Mouse (Mus musculus) brain, embryonic 18.5 days (tissue): ENCODE results near the gene Kpna7.
A peak's percentile ranks its signal among the peaks of the same experiment; 100 is the strongest.
"Not testable (repeated sequence)": the region's sequence is repeated elsewhere in the genome, so short reads cannot be mapped to it uniquely, and the experiment has no call there.

Experiments
- DNase-seq: peaks from one replicate; pipeline ENCODE4 v3.0.0-alpha.2; 2012; ENCODE audit warnings: low read depth, low spot score

Kpna7 gene

GRCm38 (mm10) chr5:145102706-145103105 is 18.9 kb upstream of the Kpna7 start:
- DNase-seq, result no peak

GRCm38 (mm10) chr5:145101451-145101850 is 17.6 kb upstream of the Kpna7 start:
- not testable (repeated sequence) for DNase-seq

- DNase-seq, result no peak
These were observed 17.1 kb upstream of the Kpna7 start for GRCm38 (mm10) chr5:145100960-145101359.

- DNase-seq, result no peak
These were observed 14.6 kb upstream of the Kpna7 start for GRCm38 (mm10) chr5:145098340-145098821.

- no peak for DNase-seq
These were observed 12.4 kb upstream of the Kpna7 start for GRCm38 (mm10) chr5:145096195-145096594.

- no peak for DNase-seq
These were observed 6.0 kb upstream of the Kpna7 start for GRCm38 (mm10) chr5:145089878-145090277.

- DNase-seq, result no peak
These were observed 4.4 kb upstream of the Kpna7 start for GRCm38 (mm10) chr5:145088186-145088585.

GRCm38 (mm10) chr5:145084822-145085221 is 992 bp upstream of the Kpna7 start:
- DNase-seq, result no peak

- DNase-seq, result not testable (repeated sequence)
These were observed 629 bp downstream of the Kpna7 start for GRCm38 (mm10) chr5:145083201-145083600.

- no peak for DNase-seq
These were observed 1.8 kb downstream of the Kpna7 start for GRCm38 (mm10) chr5:145081866-145082613.

GRCm38 (mm10) chr5:145075081-145075480 is 8.7 kb downstream of the Kpna7 start:
- DNase-seq, result no peak

GRCm38 (mm10) chr5:145071342-145071741 is 12.5 kb downstream of the Kpna7 start:
- DNase-seq, result no peak

GRCm38 (mm10) chr5:145069707-145070106 is 14.1 kb downstream of the Kpna7 start:
- peak; percentile 43 for DNase-seq

GRCm38 (mm10) chr5:145068863-145069262 is 15.0 kb downstream of the Kpna7 start:
- DNase-seq, result no peak

- no peak for DNase-seq
These were observed 19.0 kb downstream of the Kpna7 start for GRCm38 (mm10) chr5:145064765-145065340.

- no peak for DNase-seq
These were observed 24.3 kb downstream of the Kpna7 start for GRCm38 (mm10) chr5:145059524-145059923.

- DNase-seq, result no peak
These were observed 25.1 kb downstream of the Kpna7 start for GRCm38 (mm10) chr5:145058722-145059121.

GRCm38 (mm10) chr5:145057907-145058306 is 25.9 kb downstream of the Kpna7 start:
- no peak for DNase-seq

GRCm38 (mm10) chr5:145054187-145054586 is 29.6 kb downstream of the Kpna7 start:
- DNase-seq, result not testable (repeated sequence)

- not testable (repeated sequence) for DNase-seq
These were observed 41.1 kb downstream of the Kpna7 start, which contains the start of gene 1700018F24Rik for GRCm38 (mm10) chr5:145042690-145043089. Gene 1700018F24Rik, plus strand, starts transcription at chr5:145042990.

- DNase-seq, result no peak
These were observed 42.2 kb downstream of the Kpna7 start for GRCm38 (mm10) chr5:145041628-145042027.

GRCm38 (mm10) chr5:145032391-145032790 is 51.4 kb downstream of the Kpna7 start, which contains the start of gene Gm4871:
Gene Gm4871, minus strand, starts transcription at chr5:145032754.
- DNase-seq, result not testable (repeated sequence)

GRCm38 (mm10) chr5:145030476-145030875 is 53.4 kb downstream of the Kpna7 start:
- DNase-seq, result not testable (repeated sequence)
